Mouse (Mus musculus) fat pad, adult 2 months (tissue): Measurements from ENCODE around the gene Cdca5.

ENCODE experiments used
- DNase-seq: peaks from one replicate; pipeline ENCODE4 v3.0.0-alpha.2; 2011; ENCODE audit warnings: low read depth, low spot score; ENCODE audit errors: extremely low read depth

Gene Cdca5

DNA sequence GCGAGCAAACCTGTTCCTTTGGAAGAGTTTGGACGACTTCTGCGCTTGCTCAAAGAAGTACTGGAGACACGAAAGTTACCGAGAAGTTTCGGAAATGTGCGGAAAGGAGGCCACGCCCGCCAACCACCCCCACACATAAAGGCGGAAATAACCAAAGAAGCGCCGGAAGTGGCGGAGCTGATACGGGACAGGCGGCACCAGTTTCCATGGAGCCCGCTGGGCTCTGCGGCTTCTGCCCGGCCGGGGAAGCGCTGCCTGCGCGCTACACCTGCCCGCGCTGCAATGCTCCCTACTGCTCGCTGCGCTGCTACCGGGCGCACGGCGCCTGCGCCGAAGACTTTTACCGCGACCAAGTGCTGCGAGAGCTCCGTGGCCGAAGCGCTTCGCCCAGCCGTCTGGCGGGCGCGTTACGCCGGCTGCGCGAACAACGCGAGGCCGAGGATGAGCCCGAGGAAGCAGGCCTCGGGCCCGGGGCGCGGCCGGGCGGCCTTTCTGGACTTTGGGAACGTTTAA, 23.7 kb upstream of the Cdca5 start, which contains the start of gene Znhit2:
TSS of gene Znhit2 (plus strand) at position 172 of the 513 bp plus-strand sequence.
- no peak for DNase-seq

- no peak for DNase-seq
Observed at GRCm38 (mm10) chr19:6061641-6062302, 23.0 kb upstream of the Cdca5 start.

- no peak for DNase-seq
Observed at GRCm38 (mm10) chr19:6062418-6062817, 22.4 kb upstream of the Cdca5 start.

GRCm38 (mm10) chr19:6063081-6063480, 21.7 kb upstream of the Cdca5 start:
- no peak for DNase-seq

DNA sequence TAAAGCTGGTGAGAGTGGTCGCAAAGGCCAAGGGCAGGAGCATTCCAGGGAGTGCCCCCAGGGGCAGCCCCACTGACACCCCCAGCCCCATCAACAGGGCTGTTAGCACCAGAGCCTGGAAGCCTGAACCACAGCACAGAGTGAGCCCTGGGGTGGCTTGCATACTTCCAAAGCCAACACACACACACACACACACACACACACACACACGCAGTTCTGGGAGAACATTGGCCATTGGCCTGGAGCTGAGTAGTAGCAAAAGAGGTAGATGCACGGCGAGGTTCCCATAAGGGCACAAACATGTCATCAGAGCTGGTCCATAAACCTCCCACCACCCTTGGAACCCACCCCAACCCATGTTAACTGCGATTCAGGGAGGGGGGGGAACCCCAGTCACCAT, 18.2 kb upstream of the Cdca5 start:
- DNase-seq: no peak

DNA sequence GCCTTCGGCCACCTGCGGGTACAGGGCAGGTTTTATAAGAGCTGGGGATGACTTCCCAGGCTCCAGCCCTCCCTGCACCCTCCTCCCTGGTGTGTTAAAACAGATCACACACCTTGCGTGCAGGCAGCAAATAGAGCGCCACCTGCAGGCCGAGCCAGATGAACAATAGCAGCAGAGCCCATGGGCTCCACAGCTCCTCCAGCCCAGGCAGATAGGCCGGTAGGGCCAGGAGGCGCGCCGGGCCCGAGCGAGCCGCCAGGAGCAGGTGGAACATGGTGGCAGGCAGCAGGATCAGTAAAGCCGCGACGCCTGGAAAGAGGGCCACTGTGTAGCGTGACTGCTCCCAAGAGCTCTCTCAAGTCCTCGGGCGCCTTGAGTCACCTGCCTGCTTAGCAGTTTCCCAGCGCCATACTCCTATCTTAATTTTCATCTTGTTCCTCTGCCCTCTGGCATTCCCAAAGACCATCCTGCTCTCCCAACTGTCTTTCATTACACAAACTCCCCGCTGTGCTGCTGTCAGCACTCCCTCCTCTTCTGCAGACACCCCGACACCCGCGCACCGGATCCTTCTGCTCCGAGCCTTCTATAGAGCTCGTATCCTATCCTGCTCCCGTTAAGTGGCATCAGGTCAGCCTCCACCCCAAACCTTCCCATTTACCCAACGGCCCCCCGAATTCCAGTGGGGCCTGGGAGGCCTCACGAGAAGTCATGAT, 17.6 kb upstream of the Cdca5 start:
- no peak for DNase-seq

- DNase-seq: no peak
Observed at GRCm38 (mm10) chr19:6067724-6068415, 16.9 kb upstream of the Cdca5 start, which contains the start of gene Tm7sf2. Gene Tm7sf2 (minus strand): TSS chr19:6068373.

DNA sequence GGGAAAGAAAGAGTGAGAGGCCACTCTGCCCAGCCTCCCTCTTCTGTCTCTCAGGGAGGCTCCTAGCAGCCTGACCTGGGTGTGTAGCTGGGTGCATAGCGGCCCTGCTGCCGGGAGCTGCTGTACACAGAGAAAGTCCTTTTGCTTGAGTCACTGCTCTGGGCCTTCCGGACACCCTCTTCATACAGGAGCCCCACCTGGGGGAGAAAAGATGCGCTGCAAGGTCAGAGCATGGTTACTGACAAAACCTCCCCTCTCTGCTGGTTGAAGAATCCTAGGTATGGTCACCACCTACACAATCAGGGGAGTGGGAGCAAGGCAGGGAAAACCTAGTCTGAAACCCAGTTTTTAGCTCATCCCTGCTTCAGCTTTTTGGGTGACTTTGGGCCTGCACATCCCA, 15.8 kb upstream of the Cdca5 start:
- DNase-seq: no peak

DNA sequence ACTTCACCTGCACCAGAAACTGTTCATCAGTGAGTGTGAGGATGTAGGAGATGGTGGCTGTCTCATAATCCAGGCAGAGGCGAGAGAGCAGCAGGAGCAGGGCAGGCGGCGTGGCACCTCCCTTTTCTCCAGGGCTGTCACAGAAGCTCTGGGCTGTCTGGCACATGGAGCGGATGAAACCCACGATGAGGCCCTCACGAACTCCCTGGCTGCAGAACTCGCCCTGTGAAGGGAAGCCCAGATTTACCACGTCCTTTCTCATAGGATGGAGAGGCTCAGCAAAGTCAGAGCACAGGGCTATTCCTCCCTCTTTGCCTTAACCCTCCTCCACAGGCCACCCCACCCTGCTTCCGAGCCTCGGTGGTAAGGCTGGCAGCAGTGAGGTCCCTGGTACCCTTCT, 14.9 kb upstream of the Cdca5 start:
- DNase-seq: no peak

- no peak for DNase-seq
Observed at GRCm38 (mm10) chr19:6070571-6071250, 14.1 kb upstream of the Cdca5 start.

DNA sequence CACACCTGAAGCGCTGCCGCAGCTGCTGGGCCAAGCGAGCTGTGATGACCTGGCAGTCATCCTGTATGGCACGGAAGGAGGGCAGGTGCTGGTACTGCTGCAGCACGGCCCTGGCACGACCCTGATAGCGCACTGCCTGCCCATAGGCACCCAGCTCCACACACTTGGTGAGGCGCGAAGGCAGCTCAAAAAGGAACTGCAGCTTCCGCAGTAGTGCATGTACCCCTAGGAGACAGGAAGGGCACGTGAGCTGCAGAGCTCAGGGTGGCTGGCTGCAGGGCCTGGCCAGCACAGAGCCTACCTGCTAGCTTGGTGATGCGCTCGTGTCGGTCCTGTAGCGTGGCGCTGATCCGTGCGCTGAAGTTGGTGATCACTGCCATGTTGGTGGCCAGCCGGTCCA, 13.5 kb upstream of the Cdca5 start:
- no peak for DNase-seq

GRCm38 (mm10) chr19:6073889-6074288, 10.9 kb upstream of the Cdca5 start:
- no peak for DNase-seq

DNA sequence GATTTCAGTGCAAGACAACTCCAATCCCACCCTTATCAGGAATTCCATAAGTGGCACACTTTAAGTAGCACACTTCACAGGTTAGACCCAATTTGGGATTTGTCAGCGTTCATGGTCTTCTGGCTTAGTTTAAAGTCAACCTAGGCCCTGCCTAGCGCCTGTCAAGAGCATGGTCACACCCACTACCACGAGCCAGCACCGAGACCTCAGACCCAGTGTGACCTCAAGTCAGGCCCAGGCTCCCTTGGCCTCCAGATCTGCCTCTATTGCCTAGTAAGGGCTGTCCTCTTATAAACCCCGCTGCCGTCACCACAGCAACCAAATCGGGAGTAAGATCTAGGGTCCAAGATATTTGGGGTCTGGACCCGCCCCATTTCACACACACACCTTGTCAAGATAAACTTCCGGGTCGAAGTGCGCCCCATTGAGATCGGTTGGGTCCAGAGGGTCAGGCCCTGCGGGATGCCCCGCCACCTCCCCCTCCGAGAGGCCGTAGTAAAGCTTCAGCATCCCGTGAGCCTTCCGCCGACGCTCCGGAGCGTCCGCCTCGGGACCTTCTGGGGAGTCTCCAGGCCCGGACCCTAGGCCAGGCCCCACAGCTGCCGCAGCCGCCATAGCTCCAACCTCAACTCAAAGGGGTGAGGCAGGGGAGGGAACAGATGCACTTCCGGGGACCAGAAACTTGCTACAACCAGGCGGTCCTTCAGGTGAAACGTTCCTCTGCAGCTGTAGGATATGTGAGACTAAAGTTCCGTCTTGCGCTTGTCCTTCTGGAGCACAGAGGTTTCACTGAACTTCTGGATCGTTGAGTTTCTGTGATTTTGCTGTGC, 8.0 kb upstream of the Cdca5 start, which contains the start of gene Vps51:
TSS of gene Vps51 (minus strand) at position 668 of the 830 bp plus-strand sequence.
- no peak for DNase-seq

- DNase-seq: no peak
Observed at GRCm38 (mm10) chr19:6079983-6080480, 4.8 kb upstream of the Cdca5 start, which contains the start of gene Tmem262. Gene Tmem262 (plus strand): TSS chr19:6080033.

DNA sequence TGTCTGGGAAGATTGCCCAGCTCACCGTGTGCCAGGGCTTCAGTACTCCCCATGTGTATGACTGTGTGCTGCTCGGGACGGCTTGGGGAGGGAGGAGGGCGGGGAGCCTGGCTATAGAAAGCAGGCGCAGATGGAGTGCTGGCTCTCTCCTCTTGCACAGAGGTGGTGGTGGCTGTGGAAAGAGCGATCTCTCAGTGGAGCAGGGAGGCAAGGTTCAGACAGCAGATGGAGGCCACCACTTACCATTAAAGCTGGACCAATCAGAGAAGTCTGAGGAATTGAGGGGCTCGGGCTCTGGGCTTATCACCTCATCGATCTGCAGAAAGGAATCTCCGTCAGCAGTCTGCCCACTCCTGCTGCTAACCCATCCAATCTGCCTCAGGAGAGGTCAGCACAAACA, 2.6 kb upstream of the Cdca5 start, which contains the start of gene Gm28374:
TSS of gene Gm28374 (minus strand) at position 101 of the 400 bp plus-strand sequence.
- no peak for DNase-seq

GRCm38 (mm10) chr19:6085417-6085879, 665 bp downstream of the Cdca5 start:
- no peak for DNase-seq

- no peak for DNase-seq
Observed at GRCm38 (mm10) chr19:6088841-6089240, 4.1 kb downstream of the Cdca5 start.

- DNase-seq: no peak
Observed at GRCm38 (mm10) chr19:6094119-6094518, 9.3 kb downstream of the Cdca5 start, which contains the start of gene AC131692.1. Gene AC131692.1 (plus strand): TSS chr19:6094419.

DNA sequence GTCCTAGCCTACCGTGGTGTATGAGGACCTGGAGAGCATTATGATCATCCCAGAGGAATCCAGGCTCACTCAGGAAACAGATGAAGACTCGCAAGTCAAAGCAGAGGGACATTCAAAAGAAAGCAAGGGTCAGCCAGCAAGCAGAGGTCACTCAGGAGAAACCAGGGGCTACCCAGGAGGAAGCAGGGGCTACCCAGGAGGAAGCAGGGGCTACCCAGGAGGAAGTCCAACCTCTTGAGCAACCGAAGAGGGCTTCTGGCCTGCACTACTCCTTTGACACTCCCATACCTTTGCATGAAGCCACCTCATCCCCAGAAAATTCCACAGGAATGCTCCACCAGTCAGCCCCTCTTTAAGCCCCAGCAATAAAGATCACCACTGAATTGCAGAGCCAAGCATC, 13.1 kb downstream of the Cdca5 start:
- no peak for DNase-seq

- DNase-seq: no peak
Observed at GRCm38 (mm10) chr19:6101186-6101585, 16.4 kb downstream of the Cdca5 start.
